Mouse (Mus musculus) forebrain, embryonic 16.5 days (tissue): ENCODE data around the gene Cyp2w1. TPM values are rescaled to one million over a fixed set of nuclear protein-coding genes. Genes with fewer than 3 reads are reported as not detected.

ENCODE experiments used
- ATAC-seq: fragments of 200-750 bp; cut with Nextera tagmentation; 2 replicates; pipeline ENCODE4 v1.8.0; 2017; ENCODE audit warnings: mild to moderate bottlenecking, moderate library complexity
- H3K27ac ChIP-seq: fragments of 300-500 bp; sonication (generic); 2 replicates; pipeline ENCODE4 v1.5.1; 2014; ENCODE audit warnings: low read length, control low read depth
- H3K27me3 ChIP-seq: fragments of 300-500 bp; sonication (generic); replicated peaks from 2 replicates; pipeline ENCODE4 v1.6.1; 2014; ENCODE audit warnings: low read length; ENCODE audit not compliant: control insufficient read depth, insufficient read depth
- H3K36me3 ChIP-seq: fragments of 300-500 bp; sonication (generic); 2 replicates; pipeline ENCODE4 v1.6.1; 2014; ENCODE audit not compliant: control insufficient read depth, insufficient read depth
- H3K4me1 ChIP-seq: fragments of 300-500 bp; sonication (generic); replicated peaks from 2 replicates; pipeline ENCODE4 v1.6.1; 2014; ENCODE audit warnings: low read length; ENCODE audit not compliant: control insufficient read depth, insufficient read depth
- H3K4me2 ChIP-seq: fragments of 300-500 bp; sonication (generic); 2 replicates; pipeline ENCODE4 v1.6.1; 2014; ENCODE audit warnings: mild to moderate bottlenecking, low read length, control low read depth
- H3K4me3 ChIP-seq: fragments of 300-500 bp; sonication (generic); replicated peaks from 2 replicates; pipeline ENCODE4 v1.5.1; 2014; ENCODE audit warnings: mild to moderate bottlenecking, low read length, control low read depth
- H3K9ac ChIP-seq: fragments of 300-500 bp; sonication (generic); replicated peaks from 2 replicates; pipeline ENCODE4 v1.6.1; 2014; ENCODE audit warnings: low read depth, low read length, control low read depth
- H3K9me3 ChIP-seq: fragments of 300-500 bp; sonication (generic); 2 replicates; pipeline ENCODE4 v1.6.1; 2016; ENCODE audit warnings: low read length; ENCODE audit not compliant: control insufficient read depth
- WGBS: fragments of 180-500 bp; shearing (Covaris S2); extraction: QIAGEN DNeasy Blood & Tissue Kit; methylation state at CpG from one replicate; pipeline ENCODE4 v1.1.7; 2014; 5-methylcytosine and 5-hydroxymethylcytosine counted together
- polyA plus RNA-seq: library from polyadenylated mRNA; unstranded; fragments of >200 nt; fragmentation: Nextera tagmentation; extraction: Ambion mirVana; gene quantifications from 2 replicates; pipeline ENCODE4 v1.2.1, GENCODE M21; 2015

Gene Cyp2w1
- polyA plus RNA-seq, 1 experiment from 2014 or later = not detected

DNA sequence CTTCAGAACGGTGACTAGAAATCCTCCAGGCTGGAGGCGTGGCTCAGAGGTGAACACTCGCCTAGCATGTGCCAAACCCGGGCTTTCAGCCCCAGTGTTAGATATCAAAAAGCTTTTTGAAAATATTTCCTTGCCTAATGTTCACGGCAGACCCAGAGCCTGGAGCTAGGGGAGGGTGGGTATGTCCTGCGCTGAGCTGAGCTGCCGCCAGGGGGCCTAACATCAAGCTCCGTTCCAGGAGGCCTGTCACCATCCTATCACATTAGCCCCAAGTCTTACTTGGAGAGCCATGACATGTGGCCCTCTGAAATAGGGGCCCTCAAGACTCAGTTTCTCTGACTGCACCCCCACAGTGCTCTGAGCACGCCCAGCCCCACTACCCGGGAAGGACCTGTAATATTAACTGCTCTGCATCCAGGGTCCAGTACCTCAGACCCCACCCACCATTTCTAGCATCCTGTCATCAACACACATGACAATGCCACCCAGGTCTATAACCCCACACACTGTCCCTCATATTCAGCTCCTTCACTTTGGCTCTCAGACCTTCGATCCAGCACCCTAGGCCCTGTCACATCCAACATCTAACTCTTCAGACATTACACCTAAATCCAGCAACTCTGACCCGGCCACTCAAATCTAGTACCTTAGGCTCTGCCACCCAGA lies 8.3 kb upstream of the Cyp2w1 start:
- Histone ChIP-seq H3K4me3 (peak overlapping the region; percentile 96), H3K9ac (peak overlapping the region; percentile 92), H3K9me3 (no peaks in the 10 kb centered on the region), H3K27ac (peak overlapping the region; percentile 72), H3K36me3 (peaks cover 9% of the 10 kb centered on the region), H3K4me2 (peak overlapping the region; percentile 94), H3K27me3 (no peaks in the 10 kb centered on the region), H3K4me1 (peaks cover 13% of the 10 kb centered on the region)
- WGBS = 3% methylated on average over 12 of the region's 12 CpGs
- peak; percentile 81 for ATAC-seq

DNA sequence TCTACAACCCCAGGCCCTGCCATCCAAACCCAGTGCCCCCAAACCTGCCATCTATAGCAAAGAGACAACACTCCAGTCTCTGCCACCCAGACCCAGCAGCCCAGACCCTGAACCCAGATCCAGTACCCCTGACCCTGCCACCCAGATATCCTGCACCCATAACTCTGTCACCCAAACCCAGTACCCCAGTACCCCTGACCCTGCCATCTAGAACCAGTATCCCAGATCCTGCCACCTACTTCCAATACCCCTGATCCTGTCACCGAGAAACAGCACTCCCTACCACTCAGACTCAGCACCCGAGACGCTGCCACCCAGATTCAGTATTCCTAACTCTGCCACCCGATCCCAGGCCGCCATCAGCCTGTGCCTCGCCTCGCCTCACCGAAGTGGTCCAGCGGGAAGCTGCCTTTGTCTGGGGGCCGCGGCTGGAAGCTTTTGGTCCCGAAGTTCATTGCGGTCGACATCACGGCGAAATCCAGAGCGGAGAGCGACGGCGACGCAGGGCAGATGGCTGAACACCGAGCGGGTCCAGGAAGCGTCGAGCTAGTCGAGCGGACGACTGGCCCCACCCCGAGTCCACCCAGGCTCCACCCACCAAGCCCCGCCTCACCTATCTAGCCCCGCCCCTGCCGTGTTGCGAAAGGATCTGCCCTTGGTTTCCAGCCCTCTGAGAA lies 7.6 kb upstream of the Cyp2w1 start:
- no peaks in the 10 kb centered on the region for H3K27me3 ChIP-seq
- H3K27ac ChIP-seq = peak overlapping the region; percentile 72
- peaks cover 13% of the 10 kb centered on the region for H3K4me1 ChIP-seq
- peak overlapping the region; percentile 96 for H3K4me3 ChIP-seq
- H3K4me2 ChIP-seq = peak overlapping the region; percentile 94
- peaks cover 5% of the 10 kb centered on the region for H3K36me3 ChIP-seq
- peak; percentile 92 for ATAC-seq
- peak overlapping the region; percentile 92 for H3K9ac ChIP-seq
- WGBS = under 1% methylated on average over 33 of the region's 33 CpGs
- H3K9me3 ChIP-seq = no peaks in the 10 kb centered on the region

DNA sequence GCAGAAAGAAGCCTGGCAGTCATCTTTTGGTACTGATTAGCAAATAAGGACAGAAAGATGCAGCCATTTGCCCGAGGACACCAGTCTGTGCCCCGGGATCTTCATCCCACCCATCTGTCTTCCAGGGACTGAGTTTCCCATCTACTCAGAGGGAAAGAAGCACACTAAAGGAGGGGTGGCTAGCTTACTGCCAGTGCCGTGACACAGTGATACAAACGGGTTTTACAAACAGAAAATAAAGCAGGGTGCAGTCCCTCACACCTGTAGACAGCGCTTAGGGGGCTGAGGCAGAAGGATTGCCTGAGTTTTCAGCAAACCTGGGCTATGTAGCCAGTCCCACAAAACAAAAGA lies 7.1 kb upstream of the Cyp2w1 start:
- 9% methylated on average over 5 of the region's 5 CpGs for WGBS

DNA sequence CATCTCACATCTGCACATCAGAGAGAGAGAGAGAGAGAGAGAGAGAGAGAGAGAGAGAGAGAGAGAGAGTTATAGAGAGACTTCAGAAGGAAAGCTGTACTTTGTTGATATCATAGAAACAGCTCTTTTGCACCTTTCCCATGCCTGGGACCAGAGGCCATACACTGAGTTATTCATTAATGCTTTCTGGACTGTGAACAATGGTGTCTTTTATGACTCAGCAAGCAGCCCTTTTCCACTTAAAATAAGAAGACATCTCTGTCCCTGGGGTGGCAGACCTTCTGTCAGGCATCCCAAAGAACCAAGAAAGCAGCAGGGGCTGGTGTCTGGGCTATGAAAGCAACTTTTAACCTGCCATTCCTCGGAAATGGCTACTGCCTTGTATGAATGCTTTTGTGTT lies 5.2 kb upstream of the Cyp2w1 start:
- H3K9ac ChIP-seq = no peak overlapping the region
- peaks cover 13% of the 10 kb centered on the region for H3K4me1 ChIP-seq
- peaks cover 1% of the 10 kb centered on the region; the same call in 1 of the 2 replicates for H3K36me3 ChIP-seq
- no peak overlapping the region for H3K4me3 ChIP-seq
- H3K27me3 ChIP-seq = no peaks in the 10 kb centered on the region
- no peaks in the 10 kb centered on the region for H3K9me3 ChIP-seq
- no peak for ATAC-seq
- no peak overlapping the region for H3K4me2 ChIP-seq
- 67% methylated on average over 1 of the region's 1 CpGs for WGBS
- H3K27ac ChIP-seq = no peak overlapping the region

More for the DNA sequence above, 7.1 kb upstream of the Cyp2w1 start:
- no peak overlapping the region for H3K27ac ChIP-seq
- peaks cover 13% of the 10 kb centered on the region for H3K4me1 ChIP-seq
- H3K9ac ChIP-seq = peak overlapping the region; percentile 45
- H3K4me3 ChIP-seq = peak overlapping the region; percentile 96
- H3K36me3 ChIP-seq = peaks cover 5% of the 10 kb centered on the region
- peak overlapping the region; percentile 94 for H3K4me2 ChIP-seq
- no peaks in the 10 kb centered on the region for H3K9me3 ChIP-seq
- no peaks in the 10 kb centered on the region for H3K27me3 ChIP-seq
- peak; percentile 44; the same call in 1 of the 2 replicates for ATAC-seq

DNA sequence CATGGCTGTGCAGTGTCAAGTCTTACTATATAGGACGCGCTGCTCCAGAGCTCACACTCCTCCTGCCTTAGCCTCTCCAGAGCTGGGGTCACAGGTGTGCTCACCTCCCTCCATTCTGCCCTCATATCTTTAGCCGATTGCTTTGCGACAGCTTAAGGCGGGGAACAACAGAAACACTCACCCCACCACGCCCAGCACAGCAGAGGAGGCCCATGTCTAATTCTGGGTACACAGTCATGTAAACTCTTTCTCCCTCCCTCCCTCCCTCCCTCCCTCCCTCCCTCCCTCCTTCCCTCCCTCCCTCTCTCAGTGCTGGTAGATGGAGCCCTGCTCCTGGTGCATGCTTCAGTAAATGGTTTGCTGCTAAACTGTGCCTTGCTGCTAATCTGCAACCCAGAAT lies 2.7 kb upstream of the Cyp2w1 start:
- no peaks in the 10 kb centered on the region for H3K36me3 ChIP-seq
- no peaks in the 10 kb centered on the region for H3K27me3 ChIP-seq
- 0 out of 2 replicates have a peak, but pooled peaks cover 2% of the 10 kb centered on the region for H3K4me1 ChIP-seq
- WGBS = 81% methylated on average over 6 of the region's 6 CpGs
- H3K9ac ChIP-seq = no peak overlapping the region
- no peak overlapping the region for H3K4me3 ChIP-seq
- no peak overlapping the region for H3K27ac ChIP-seq
- no peaks in the 10 kb centered on the region for H3K9me3 ChIP-seq
- no peak for ATAC-seq
- no peak overlapping the region for H3K4me2 ChIP-seq

DNA sequence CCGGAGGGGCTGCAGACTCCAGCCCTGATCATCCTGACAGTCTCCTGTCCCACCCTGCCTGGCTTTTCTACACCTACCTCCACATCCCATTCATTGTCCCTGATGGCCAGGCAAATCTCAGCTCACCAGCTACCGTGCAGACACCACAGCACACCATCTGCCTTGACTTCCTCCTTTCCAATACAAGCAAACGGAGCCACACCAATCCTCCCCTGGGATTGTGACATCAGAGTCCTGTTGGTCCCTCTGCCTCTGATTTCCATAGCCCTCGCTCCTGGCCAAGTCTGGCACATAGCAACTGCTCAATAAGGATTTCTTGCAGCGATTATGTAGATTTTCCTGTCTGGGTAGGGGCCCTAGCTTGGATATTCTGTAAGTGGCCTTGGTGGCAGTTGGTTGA lies 1.3 kb upstream of the Cyp2w1 start, which contains the start of gene Cox19:
Gene Cox19, minus strand, starts transcription at position 285 of the 400 bp plus-strand sequence.
- Histone ChIP-seq H3K4me2 (no peak within 1 kb of the TSS), H3K27ac (no peak within 1 kb of the TSS), H3K4me1 (no peaks in the 10 kb centered on the region), H3K9me3 (no peaks in the 10 kb centered on the region), H3K9ac (no peak within 1 kb of the TSS), H3K27me3 (no peaks in the 10 kb centered on the region), H3K36me3 (no peaks in the 10 kb centered on the region), H3K4me3 (no peak within 1 kb of the TSS)
- ATAC-seq = no peak
- WGBS = 65% methylated on average over 5 of the region's 5 CpGs

DNA sequence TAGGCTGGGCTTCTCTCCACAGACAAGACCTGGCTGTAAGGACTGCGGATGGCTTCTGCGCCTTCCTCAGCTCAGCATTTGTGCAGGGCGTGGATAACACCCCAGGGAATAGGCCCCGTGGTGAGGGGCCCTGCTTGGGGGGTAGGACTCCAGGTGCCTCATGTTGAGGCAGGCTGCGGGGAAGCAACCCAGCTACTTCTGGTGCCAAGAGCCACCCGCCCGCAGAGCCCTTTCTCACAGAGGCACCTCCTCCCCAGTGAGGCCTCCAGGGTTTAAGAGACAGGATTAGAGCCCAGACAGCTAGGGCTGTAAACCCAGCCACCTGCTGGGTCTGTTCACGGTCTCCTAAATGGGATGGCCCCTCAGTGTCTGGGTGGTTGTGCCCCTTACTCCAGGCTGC lies 789 bp upstream of the Cyp2w1 start:
- H3K27ac ChIP-seq = no peak overlapping the region
- no peak overlapping the region for H3K9ac ChIP-seq
- no peak for ATAC-seq
- no peak overlapping the region for H3K4me2 ChIP-seq
- H3K27me3 ChIP-seq = no peaks in the 10 kb centered on the region
- 21% methylated on average over 8 of the region's 8 CpGs for WGBS
- no peak overlapping the region for H3K4me3 ChIP-seq
- H3K9me3 ChIP-seq = no peaks in the 10 kb centered on the region
- no peaks in the 10 kb centered on the region for H3K4me1 ChIP-seq
- H3K36me3 ChIP-seq = no peaks in the 10 kb centered on the region

DNA sequence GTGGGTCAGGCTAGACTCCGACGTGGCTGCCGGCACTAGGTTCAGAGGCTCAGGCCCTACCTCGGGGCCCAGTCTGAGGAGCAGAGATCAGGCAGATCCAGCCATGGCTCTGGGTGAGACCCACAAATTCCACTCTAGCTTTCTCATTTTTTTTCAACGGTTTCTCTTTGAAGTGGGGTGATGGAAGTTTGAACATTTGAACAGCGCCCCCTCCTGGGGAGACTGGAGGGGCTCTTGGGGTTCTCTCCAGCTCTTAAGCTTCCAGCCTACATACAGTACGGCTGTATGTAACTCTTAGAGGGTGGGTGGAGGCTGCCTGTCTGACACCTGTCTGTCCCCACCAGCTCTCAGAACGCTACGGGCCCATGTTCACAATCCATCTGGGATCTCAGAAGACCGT lies 1.1 kb downstream of the Cyp2w1 start:
- ATAC-seq = no peak
- no peak overlapping the region for H3K4me3 ChIP-seq
- H3K27me3 ChIP-seq = no peaks in the 10 kb centered on the region
- no peak overlapping the region for H3K9ac ChIP-seq
- no peaks in the 10 kb centered on the region for H3K4me1 ChIP-seq
- WGBS = 60% methylated on average over 10 of the region's 10 CpGs
- H3K4me2 ChIP-seq = no peak overlapping the region
- H3K9me3 ChIP-seq = no peaks in the 10 kb centered on the region
- no peaks in the 10 kb centered on the region for H3K36me3 ChIP-seq
- no peak overlapping the region for H3K27ac ChIP-seq

DNA sequence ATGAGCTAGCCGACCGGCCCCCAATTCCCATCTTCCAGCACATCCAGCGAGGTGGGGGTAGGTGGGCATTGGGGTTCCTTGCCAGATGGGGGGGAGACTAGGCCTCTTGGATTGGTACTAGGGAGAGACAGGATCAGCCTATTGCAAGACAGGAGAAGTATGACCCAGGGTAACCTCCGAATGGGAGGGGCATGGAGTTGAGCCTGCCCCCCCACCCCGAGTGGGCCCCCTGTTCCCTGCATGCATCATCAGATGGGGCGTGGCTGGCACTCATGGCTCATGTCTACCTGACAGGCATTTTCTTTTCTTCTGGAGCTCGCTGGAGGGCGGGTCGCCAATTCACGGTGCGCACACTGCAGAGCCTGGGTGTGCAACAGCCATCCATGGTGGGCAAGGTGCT lies 1.5 kb downstream of the Cyp2w1 start:
- 80% methylated on average over 11 of the region's 11 CpGs for WGBS
- Histone ChIP-seq H3K4me1 (no peaks in the 10 kb centered on the region), H3K4me2 (no peak overlapping the region), H3K36me3 (no peaks in the 10 kb centered on the region), H3K27ac (no peak overlapping the region), H3K4me3 (no peak overlapping the region), H3K27me3 (no peaks in the 10 kb centered on the region), H3K9ac (no peak overlapping the region), H3K9me3 (no peaks in the 10 kb centered on the region)
- no peak for ATAC-seq
